Mouse (Mus musculus): Measurements from ENCODE around the gene Tspan17.

GRCm38 (mm10) chr13:54836351-54837030 lies 47.3 kb downstream of the Tspan17 start:
- no peak for TF ChIP-seq CTCF (IDR thresholded peaks at IDR 0.05; ENCODE audit: borderline replicate concordance, insufficient read depth, low read length)
- no peak for TF ChIP-seq POLR2A (IDR thresholded peaks at IDR 0.05; ENCODE audit: low read depth, low read length)

All from embryonic fibroblast, embryonic 13.5 days (primary cell).